Mouse (Mus musculus): ENCODE measurements around the gene Lrrc73.

- TF ChIP-seq FLI1 (IDR thresholded peaks at IDR 0.05; ENCODE audit: low read length) (no peak), GATA1 (IDR thresholded peaks at IDR 0.05; ENCODE audit: borderline replicate concordance, low read length) (no peak)
Observed at GRCm38 (mm10) chr17:46243624-46244023, 9.7 kb upstream of the Lrrc73 start.
